Mouse (Mus musculus): ENCODE measurements around the gene Vmn1r49.
"Not testable (repeated sequence)": the region's sequence is repeated elsewhere in the genome, so short reads cannot be mapped to it uniquely, and the experiment has no call there.

The Vmn1r49 gene

DNA sequence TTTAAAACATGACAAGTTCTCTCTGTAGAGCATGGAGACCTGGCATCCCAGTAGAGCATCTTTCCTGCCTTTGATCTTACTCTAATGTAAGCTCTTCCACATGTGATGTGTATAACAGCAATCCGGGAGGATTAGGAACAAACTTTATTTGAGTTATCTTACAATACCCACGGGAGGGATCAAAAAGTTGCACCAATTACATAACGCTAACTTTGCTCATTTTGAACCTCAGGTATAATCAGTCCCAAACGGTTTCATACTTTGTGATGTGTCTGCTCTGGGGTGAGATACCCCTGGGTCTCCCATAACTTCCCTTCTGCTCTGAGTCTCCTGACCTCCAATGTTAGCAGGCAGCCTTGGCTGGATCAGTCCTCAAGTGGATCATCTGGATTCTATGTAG, at the start of gene Vmn1r49:
Gene Vmn1r49 (minus strand): TSS at position 101 of the 400 bp plus-strand sequence.
- no peak for DNase-seq (ENCODE audit: low spot score)

- not testable (repeated sequence) for DNase-seq (ENCODE audit: low spot score)
These were observed 44.0 kb upstream of the Vmn1r49 start, which contains the start of gene Vmn1r51 for GRCm38 (mm10) chr6:90122296-90122695. Gene Vmn1r51 (plus strand): TSS chr6:90122596.

DNA sequence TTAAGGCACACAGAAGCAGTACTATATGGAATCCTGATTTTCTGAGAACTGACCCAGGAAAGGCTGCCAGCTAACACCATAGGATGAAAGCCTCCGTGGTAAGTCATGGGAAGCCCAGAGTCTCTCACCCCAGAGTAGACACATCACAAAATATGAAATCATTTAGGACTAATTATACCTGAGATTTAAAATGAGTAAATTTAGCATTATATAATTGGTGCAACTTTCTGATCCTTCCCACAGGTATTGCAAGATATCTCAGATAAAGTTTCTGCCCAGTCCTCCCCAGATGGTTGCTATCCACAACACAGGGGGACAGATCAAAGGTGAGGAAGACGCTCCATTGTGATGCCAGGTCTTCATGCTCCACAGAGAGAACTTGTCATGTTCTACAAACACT, 22.8 kb upstream of the Vmn1r49 start, which contains the start of gene Vmn1r50:
Gene Vmn1r50 (plus strand): TSS at position 301 of the 400 bp plus-strand sequence.
- no peak for DNase-seq (ENCODE audit: low spot score)

- no peak for DNase-seq (ENCODE audit: low spot score)
These were observed 22.3 kb upstream of the Vmn1r49 start for GRCm38 (mm10) chr6:90100566-90100965.

- DNase-seq (ENCODE audit: low spot score), result not testable (repeated sequence)
These were observed 41.6 kb downstream of the Vmn1r49 start, which contains the start of gene Vmn1r48 for GRCm38 (mm10) chr6:90036741-90037140. Gene Vmn1r48 (minus strand): TSS chr6:90036841.
